Mouse (Mus musculus) lung, postnatal 0 days (tissue): Measurements from ENCODE around the gene Sgcg. TPM values are rescaled to one million over a fixed set of nuclear protein-coding genes. Genes with fewer than 3 reads are reported as not detected.
A peak's percentile ranks its signal among the peaks of the same experiment; 100 is the strongest.

ENCODE experiments used
- ATAC-seq: fragments of 200-750 bp; cut with Nextera tagmentation; 2 replicates; pipeline ENCODE4 v1.8.0; 2017; ENCODE audit warnings: moderate library complexity
- DNase-seq: peaks from one replicate; pipeline ENCODE4 v3.0.0-alpha.2; 2016; ENCODE audit warnings: low spot score
- H3K27ac ChIP-seq: fragments of 300-500 bp; sonication (generic); 2 replicates; pipeline ENCODE4 v1.5.1; 2014; ENCODE audit warnings: antibody characterized with exemption, mild to moderate bottlenecking, low read length, mixed read lengths
- H3K27me3 ChIP-seq: fragments of 300-500 bp; sonication (generic); replicated peaks from 2 replicates; pipeline ENCODE4 v1.6.1; 2014; ENCODE audit warnings: low read length, mixed read lengths; ENCODE audit not compliant: insufficient read depth
- H3K36me3 ChIP-seq: fragments of 300-500 bp; sonication (generic); 2 replicates; pipeline ENCODE4 v1.6.1; 2014; ENCODE audit warnings: low read length, mixed read lengths; ENCODE audit not compliant: insufficient read depth
- H3K4me1 ChIP-seq: fragments of 300-500 bp; sonication (generic); 2 replicates; pipeline ENCODE4 v1.6.1; 2014; ENCODE audit warnings: antibody characterized with exemption, low read depth, low read length, mixed read lengths; ENCODE audit not compliant: insufficient read depth
- H3K4me2 ChIP-seq: fragments of 300-500 bp; sonication (generic); replicated peaks from 2 replicates; pipeline ENCODE4 v1.6.1; 2014; ENCODE audit warnings: low read depth, mild to moderate bottlenecking, low read length, moderate library complexity, mixed read lengths
- H3K4me3 ChIP-seq: fragments of 300-500 bp; sonication (generic); 2 replicates; pipeline ENCODE4 v1.5.1; 2014; ENCODE audit warnings: low read depth, low read length
- H3K9ac ChIP-seq: fragments of 300-500 bp; sonication (generic); replicated peaks from 2 replicates; pipeline ENCODE4 v1.6.1; 2014; ENCODE audit warnings: low read depth, mild to moderate bottlenecking
- H3K9me3 ChIP-seq: fragments of 300-500 bp; sonication (generic); 2 replicates; pipeline ENCODE4 v1.6.1; 2016; ENCODE audit warnings: low read length, mixed read lengths
- CTCF ChIP-seq: IDR thresholded peaks from 2 replicates; pipeline ENCODE4 v1.5.1; 2016; ENCODE audit warnings: antibody characterized with exemption, mild to moderate bottlenecking
- EP300 ChIP-seq: IDR thresholded peaks from 2 replicates; pipeline ENCODE4 v1.6.1; 2016; ENCODE audit warnings: antibody characterized with exemption, mild to moderate bottlenecking, control low read depth
- WGBS: fragments of 180-500 bp; shearing (Covaris S2); extraction: QIAGEN DNeasy Blood & Tissue Kit; methylation state at CpG from one replicate; pipeline ENCODE4 v1.1.7; 2014; 5-methylcytosine and 5-hydroxymethylcytosine counted together
- polyA plus RNA-seq: library from polyadenylated mRNA; unstranded; fragments of >200 nt; fragmentation: Nextera tagmentation; extraction: Ambion mirVana; gene quantifications from 2 replicates; pipeline ENCODE4 v1.2.1, GENCODE M21; 2015

Sgcg gene
- polyA plus RNA-seq, 1 experiment from 2014 or later: 6.1 TPM

- TF ChIP-seq CTCF (peak; percentile 64), EP300 (no peak)
- WGBS: 47% methylated on average over 16 of the region's 16 CpGs
- H3K27ac ChIP-seq: no peak overlapping the region
- H3K27me3 ChIP-seq: no peaks in the 10 kb centered on the region
- no peak overlapping the region for H3K9ac ChIP-seq
- peak; percentile 56 for ATAC-seq
- no peak overlapping the region for H3K4me3 ChIP-seq
- H3K4me1 ChIP-seq: no peaks in the 10 kb centered on the region
- H3K36me3 ChIP-seq: no peaks in the 10 kb centered on the region
- H3K9me3 ChIP-seq: no peaks in the 10 kb centered on the region
- DNase-seq: peak; percentile 53
- no peak overlapping the region for H3K4me2 ChIP-seq
Observed at GRCm38 (mm10) chr14:61293884-61294737, 35.8 kb upstream of the Sgcg start.

GRCm38 (mm10) chr14:61290664-61291063, 32.4 kb upstream of the Sgcg start:
- no peak for ATAC-seq

GRCm38 (mm10) chr14:61288606-61289286, 30.5 kb upstream of the Sgcg start:
- no peaks in the 10 kb centered on the region for H3K36me3 ChIP-seq
- no peaks in the 10 kb centered on the region for H3K9me3 ChIP-seq
- H3K27me3 ChIP-seq: no peaks in the 10 kb centered on the region
- TF ChIP-seq EP300: no peak
- no peak for TF ChIP-seq CTCF
- no peak overlapping the region for H3K27ac ChIP-seq
- 48% methylated on average over 19 of the region's 19 CpGs for WGBS
- H3K4me1 ChIP-seq: no peaks in the 10 kb centered on the region
- H3K9ac ChIP-seq: no peak overlapping the region
- H3K4me3 ChIP-seq: no peak overlapping the region
- ATAC-seq (no peak), DNase-seq (no peak)
- H3K4me2 ChIP-seq: no peak overlapping the region

More at GRCm38 (mm10) chr14:61290664-61291063, 32.4 kb upstream of the Sgcg start:
- Histone ChIP-seq H3K27ac (no peak overlapping the region), H3K9me3 (no peaks in the 10 kb centered on the region), H3K36me3 (no peaks in the 10 kb centered on the region), H3K4me1 (no peaks in the 10 kb centered on the region), H3K9ac (no peak overlapping the region), H3K4me3 (no peak overlapping the region), H3K27me3 (no peaks in the 10 kb centered on the region), H3K4me2 (no peak overlapping the region)
- WGBS: 34% methylated on average over 3 of the region's 3 CpGs
- TF ChIP-seq EP300: no peak
- no peak for TF ChIP-seq CTCF
- DNase-seq: no peak

- WGBS: 70% methylated on average over 7 of the region's 7 CpGs
- no peak overlapping the region for H3K9ac ChIP-seq
- no peak overlapping the region for H3K27ac ChIP-seq
- TF ChIP-seq CTCF: no peak
- no peak for TF ChIP-seq EP300
- H3K4me3 ChIP-seq: no peak overlapping the region
- no peaks in the 10 kb centered on the region for H3K4me1 ChIP-seq
- H3K4me2 ChIP-seq: no peak overlapping the region
- no peaks in the 10 kb centered on the region for H3K36me3 ChIP-seq
- H3K27me3 ChIP-seq: 0 out of 2 replicates have a peak, but pooled peaks cover 8% of the 10 kb centered on the region
- H3K9me3 ChIP-seq: no peaks in the 10 kb centered on the region
- ATAC-seq (no peak), DNase-seq (no peak)
Observed at GRCm38 (mm10) chr14:61278676-61279300, 20.5 kb upstream of the Sgcg start.

- H3K27ac ChIP-seq: no peak overlapping the region
- H3K36me3 ChIP-seq: no peaks in the 10 kb centered on the region
- H3K27me3 ChIP-seq: 0 out of 2 replicates have a peak, but pooled peaks cover 8% of the 10 kb centered on the region
- ATAC-seq (no peak), DNase-seq (no peak)
- H3K4me2 ChIP-seq: no peak overlapping the region
- H3K9me3 ChIP-seq: no peaks in the 10 kb centered on the region
- peak; percentile 76 for TF ChIP-seq CTCF
- no peak for TF ChIP-seq EP300
- no peaks in the 10 kb centered on the region for H3K4me1 ChIP-seq
- WGBS: 10% methylated on average over 1 of the region's 1 CpGs
- H3K4me3 ChIP-seq: no peak overlapping the region
- H3K9ac ChIP-seq: no peak overlapping the region
Observed at GRCm38 (mm10) chr14:61277285-61277684, 19.0 kb upstream of the Sgcg start.
